Mouse (Mus musculus) heart, adult 2 months (tissue): ENCODE data around the gene Spint5. TPM values are rescaled to one million over a fixed set of nuclear protein-coding genes. Genes with fewer than 3 reads are reported as not detected.

ENCODE experiments used
- DNase-seq, 2 experiments: peaks; one replicate each; pipeline ENCODE4 v3.0.0; 2021
- H3K27ac ChIP-seq: fragments of 200-600 bp; 2 replicates; pipeline ENCODE4 v1.8.1; 2022
- H3K27me3 ChIP-seq: fragments of 200-500 bp; 2 replicates; pipeline ENCODE4 v1.6.1; 2012; ENCODE audit warnings: mild to moderate bottlenecking, low read length, inconsistent platforms, mixed read lengths; ENCODE audit not compliant: control insufficient read depth, insufficient read depth
- H3K36me3 ChIP-seq: fragments of 200-500 bp; 2 replicates; pipeline ENCODE4 v1.6.1; 2012; ENCODE audit warnings: low read length, inconsistent platforms; ENCODE audit not compliant: control insufficient read depth, insufficient read depth
- H3K4me1 ChIP-seq: fragments of 200-500 bp; 2 replicates; pipeline ENCODE4 v1.6.1; 2011; ENCODE audit warnings: low read length; ENCODE audit not compliant: control insufficient read depth, insufficient read depth
- H3K4me3 ChIP-seq: fragments of 200-600 bp; 2 replicates; pipeline ENCODE4 v1.8.1; 2022
- H3K79me2 ChIP-seq: fragments of 200-500 bp; replicated peaks from 2 replicates; pipeline ENCODE4 v1.6.1; 2012; ENCODE audit warnings: mild to moderate bottlenecking, inconsistent platforms, low read length, moderate library complexity, mixed read lengths; ENCODE audit not compliant: control insufficient read depth, insufficient read depth
- H3K9ac ChIP-seq: fragments of 200-500 bp; 2 replicates; pipeline ENCODE4 v1.6.1; 2012; ENCODE audit warnings: low read depth, mild to moderate bottlenecking, control low read depth, inconsistent platforms, low read length, mixed read lengths
- CTCF ChIP-seq: fragments of 200-600 bp; IDR thresholded peaks from 2 replicates; pipeline ENCODE4 v1.8.1; 2022; ENCODE audit warnings: antibody characterized with exemption, mild to moderate bottlenecking, moderate library complexity
- EP300 ChIP-seq: fragments of 200-500 bp; IDR thresholded peaks from 2 replicates; pipeline ENCODE4 v1.6.1; 2011; ENCODE audit warnings: low read depth, low read length, control low read depth; ENCODE audit not compliant: insufficient read depth
- POLR2A ChIP-seq: fragments of 200-500 bp; IDR thresholded peaks from 2 replicates; pipeline ENCODE4 v1.6.1; 2011; ENCODE audit warnings: mild to moderate bottlenecking, low read depth, low read length, control low read depth; ENCODE audit not compliant: insufficient read depth
- WGBS: fragments of 180-500 bp; shearing (Covaris S2); methylation state at CpG from one replicate; pipeline ENCODE4 v1.1.7; 2018; 5-methylcytosine and 5-hydroxymethylcytosine counted together
- intact Hi-C: fragments of 180-260 bp; cut with DNase I; formaldehyde crosslinking; loops from one replicate; pipeline ENCODE4 v1.15.1; 2025
- polyA plus RNA-seq: library from polyadenylated mRNA; depleted of rRNA; stranded (reverse); fragments of >200 nt; gene quantifications from 2 replicates; pipeline ENCODE4 v1.2.3, GENCODE M21; 2012
- total RNA-seq, 2 experiments: library from RNA; stranded (reverse); gene quantifications; 2 replicates each; pipeline ENCODE4 v1.2.3; 2021

Gene Spint5
- total and polyA plus RNA-seq, 3 experiments: not detected

DNA sequence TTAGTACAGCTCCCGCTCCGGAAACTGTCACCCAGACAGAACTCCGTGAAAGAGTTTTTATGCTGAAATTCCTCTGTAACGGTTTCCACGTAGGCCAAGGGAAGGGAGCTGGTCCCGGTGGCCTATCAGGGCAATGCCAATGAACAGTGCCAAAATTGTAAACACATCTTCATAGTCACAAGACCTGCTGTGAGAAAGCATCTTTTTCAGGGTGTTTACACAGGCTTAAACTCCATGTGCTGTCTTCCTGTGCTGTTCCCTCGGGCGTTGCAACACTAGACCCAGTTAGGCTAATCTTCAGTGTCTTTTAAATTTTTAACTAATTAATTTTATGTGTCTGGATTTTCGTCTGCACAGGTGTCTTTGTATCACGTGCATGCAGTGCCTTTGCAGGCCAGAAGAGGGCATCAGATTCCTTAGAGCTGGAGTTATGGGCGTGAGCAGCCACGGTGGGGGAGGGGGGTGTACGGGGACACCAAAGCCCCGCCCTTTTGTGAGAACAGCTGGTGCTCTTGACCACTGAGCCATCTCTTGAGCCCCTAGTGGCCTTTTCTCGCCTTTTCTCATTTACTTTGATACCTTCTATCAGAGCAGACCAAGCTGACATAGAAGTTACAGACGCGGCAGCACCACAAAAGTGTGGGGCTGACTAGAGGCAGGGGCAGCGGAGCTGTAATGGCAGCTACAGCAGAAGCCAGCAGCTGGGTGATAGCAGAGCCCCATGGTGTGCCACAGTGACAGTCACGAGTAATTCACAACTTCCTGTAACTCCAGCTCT is 36.1 kb upstream of the Spint5 start:
- DNase-seq: peak; percentile 55 to 58
- no peaks in the 10 kb centered on the region for H3K4me1 ChIP-seq
- TF ChIP-seq CTCF (peak; percentile 75), EP300 (no peak)
- H3K27ac ChIP-seq: no peak overlapping the region
- no peak overlapping the region for H3K9ac ChIP-seq
- H3K27me3 ChIP-seq: no peaks in the 10 kb centered on the region
- intact Hi-C loops: loop anchor here (1.0 to 2.0 kb wide), 2 partner anchors 47 to 116 kb away; no protein-coding TSS in a partner anchor
- H3K36me3 ChIP-seq: no peaks in the 10 kb centered on the region
- H3K4me3 ChIP-seq: no peak overlapping the region
- no peaks in the 10 kb centered on the region for H3K79me2 ChIP-seq
- WGBS: 21% methylated on average over 19 of the region's 19 CpGs

DNA sequence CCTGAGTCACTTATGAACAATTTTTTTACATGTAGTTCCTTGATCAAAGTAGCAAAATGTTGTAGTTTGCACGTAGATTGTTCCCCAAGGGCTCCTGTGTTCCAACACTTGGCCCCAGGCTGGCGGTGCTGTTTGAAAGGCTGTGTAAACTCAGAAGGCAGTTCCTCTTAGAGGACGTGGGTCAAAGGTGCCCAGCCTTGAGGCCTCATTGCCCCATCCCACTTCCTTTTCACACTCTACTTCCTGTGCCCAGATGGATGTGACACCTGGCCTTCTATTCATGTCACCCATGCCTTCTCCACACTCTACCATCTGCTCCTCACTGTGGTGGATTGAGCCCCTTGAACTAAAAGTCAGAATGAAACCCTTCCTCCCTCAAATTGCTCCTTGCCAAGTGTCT is 35.2 kb upstream of the Spint5 start:
- 60% methylated on average over 3 of the region's 3 CpGs for WGBS
- no peak overlapping the region for H3K9ac ChIP-seq
- H3K36me3 ChIP-seq: no peaks in the 10 kb centered on the region
- TF ChIP-seq CTCF (no peak), EP300 (no peak), POLR2A (no peak)
- no peaks in the 10 kb centered on the region for H3K4me1 ChIP-seq
- intact Hi-C loops: loop anchor here (1.0 to 2.0 kb wide), 2 partner anchors 46 to 115 kb away; no protein-coding TSS in a partner anchor
- no peak for DNase-seq
- H3K79me2 ChIP-seq: no peaks in the 10 kb centered on the region
- H3K4me3 ChIP-seq: no peak overlapping the region
- H3K27ac ChIP-seq: no peak overlapping the region
- no peaks in the 10 kb centered on the region for H3K27me3 ChIP-seq

DNA sequence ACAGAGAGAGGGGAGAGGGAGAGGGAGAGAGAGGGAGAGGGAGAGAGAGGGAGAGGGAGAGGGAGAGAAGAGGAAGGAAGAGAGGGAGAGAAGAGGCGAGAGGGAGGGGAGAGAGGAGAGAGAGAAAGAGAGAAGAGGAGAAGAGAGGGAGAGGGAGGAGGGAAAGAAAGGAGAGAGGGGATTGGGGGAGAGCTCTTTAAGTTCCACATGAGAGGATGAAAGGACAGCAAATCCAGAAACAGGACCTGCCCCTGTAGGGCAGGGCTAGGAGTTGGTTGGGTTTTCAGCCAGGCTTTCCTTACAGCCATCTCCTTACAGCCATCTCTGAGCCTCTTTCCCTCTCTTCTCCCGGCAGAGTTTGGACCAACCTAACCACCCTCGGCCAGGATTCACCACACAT is 30.3 kb upstream of the Spint5 start, which contains the start of gene Wfdc13:
TSS of gene Wfdc13 (plus strand) at position 301 of the 400 bp plus-strand sequence.
- Histone ChIP-seq H3K27me3 (no peaks in the 10 kb centered on the region; the same call in 1 of the 2 replicates), H3K4me3 (no peak within 1 kb of the TSS), H3K9ac (no peak within 1 kb of the TSS), H3K36me3 (no peaks in the 10 kb centered on the region), H3K79me2 (no peaks in the 10 kb centered on the region), H3K27ac (no peak within 1 kb of the TSS), H3K4me1 (no peaks in the 10 kb centered on the region)
- TF ChIP-seq POLR2A (no peak), CTCF (no peak), EP300 (no peak)
- no peak for DNase-seq
- WGBS: 61% methylated on average over 3 of the region's 3 CpGs
- intact Hi-C loops: no loop called here

DNA sequence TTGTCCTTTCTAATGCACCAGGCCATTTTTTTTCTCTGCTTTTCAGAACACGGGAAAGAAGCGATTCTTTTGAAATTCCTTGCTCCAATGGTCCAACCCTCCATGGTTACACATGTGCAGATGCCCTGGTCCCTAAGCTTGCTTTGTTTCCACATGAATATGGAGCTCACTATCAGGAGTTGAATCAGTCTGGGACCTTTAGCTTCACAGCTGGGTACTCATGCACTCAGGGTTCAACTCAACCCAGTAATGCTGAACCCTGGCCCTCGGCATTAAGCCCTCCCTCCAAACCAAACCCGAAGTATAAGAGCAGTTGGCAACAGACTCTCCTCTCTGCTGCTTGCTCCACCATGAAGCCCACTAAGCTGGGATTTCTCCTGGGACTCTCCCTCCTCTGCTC is 16.9 kb upstream of the Spint5 start, which contains the start of gene Spint4:
TSS of gene Spint4 (plus strand) at position 301 of the 400 bp plus-strand sequence.
- Histone ChIP-seq H3K79me2 (no peaks in the 10 kb centered on the region), H3K9ac (no peak within 1 kb of the TSS), H3K36me3 (no peaks in the 10 kb centered on the region), H3K4me1 (no peaks in the 10 kb centered on the region), H3K27me3 (no peaks in the 10 kb centered on the region), H3K4me3 (no peak within 1 kb of the TSS), H3K27ac (no peak within 1 kb of the TSS)
- intact Hi-C loops: no loop called here
- TF ChIP-seq POLR2A (no peak), CTCF (no peak), EP300 (no peak)
- DNase-seq: no peak
- WGBS: 73% methylated on average over 4 of the region's 4 CpGs

DNA sequence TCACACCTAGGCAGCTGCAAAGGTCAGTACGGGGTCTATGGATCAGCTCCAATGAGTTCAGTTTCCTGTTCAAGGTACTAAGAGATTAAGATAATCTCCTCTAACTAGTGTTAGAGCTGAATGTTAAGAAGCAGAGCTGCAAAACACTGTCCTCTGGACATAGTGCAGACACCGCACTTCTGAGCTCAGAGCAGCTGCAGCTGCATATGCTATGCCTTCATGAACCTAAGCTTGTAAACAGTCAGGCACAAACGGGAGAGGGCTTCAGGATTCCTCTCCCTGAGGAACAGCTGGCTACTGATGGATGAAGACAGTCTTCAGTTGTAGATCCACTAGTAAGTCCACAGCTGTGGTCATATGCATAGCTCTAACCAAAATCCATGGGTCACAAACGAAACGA is 14.1 kb upstream of the Spint5 start:
- no peak overlapping the region for H3K4me3 ChIP-seq
- TF ChIP-seq CTCF (no peak), POLR2A (no peak), EP300 (no peak)
- no peaks in the 10 kb centered on the region for H3K4me1 ChIP-seq
- H3K27ac ChIP-seq: no peak overlapping the region
- intact Hi-C loops: no loop called here
- no peak overlapping the region for H3K9ac ChIP-seq
- DNase-seq: no peak
- H3K36me3 ChIP-seq: no peaks in the 10 kb centered on the region
- H3K27me3 ChIP-seq: no peaks in the 10 kb centered on the region
- no peaks in the 10 kb centered on the region for H3K79me2 ChIP-seq
- WGBS: 63% methylated on average over 5 of the region's 5 CpGs

DNA sequence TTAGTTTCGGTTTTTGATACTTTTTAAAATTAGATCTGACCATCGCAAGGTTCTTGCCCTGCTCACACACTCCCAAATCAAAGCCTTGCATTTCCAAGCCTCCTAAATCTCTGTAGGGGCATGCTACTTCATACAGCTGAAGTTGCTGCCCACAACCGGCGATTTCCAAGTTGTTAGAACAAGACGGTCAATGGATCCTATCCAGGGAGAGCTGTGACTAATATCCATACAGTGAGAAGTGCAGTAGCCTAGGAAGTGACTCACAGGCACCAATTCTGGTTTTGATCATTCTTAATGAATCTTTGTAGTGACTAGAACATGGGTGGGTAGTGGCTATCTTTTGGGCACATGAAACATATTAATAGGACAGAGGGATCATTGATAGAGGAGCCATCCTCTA is 13.3 kb upstream of the Spint5 start:
- H3K27me3 ChIP-seq: no peaks in the 10 kb centered on the region
- H3K36me3 ChIP-seq: no peaks in the 10 kb centered on the region
- no peak overlapping the region for H3K27ac ChIP-seq
- H3K79me2 ChIP-seq: no peaks in the 10 kb centered on the region
- 74% methylated on average over 5 of the region's 5 CpGs for WGBS
- no peaks in the 10 kb centered on the region for H3K4me1 ChIP-seq
- TF ChIP-seq POLR2A (no peak), EP300 (no peak), CTCF (no peak)
- DNase-seq: no peak
- H3K9ac ChIP-seq: no peak overlapping the region
- H3K4me3 ChIP-seq: no peak overlapping the region
- intact Hi-C loops: no loop called here
